Mouse (Mus musculus) CH12.LX (cell line): ENCODE results near the gene Th. TPM values are rescaled to one million over a fixed set of nuclear protein-coding genes. Genes with fewer than 3 reads are reported as not detected.

Source experiments
- DNase-seq: peaks from one replicate; pipeline ENCODE4 v3.0.0-alpha.2; 2013; ENCODE audit errors: extremely low read depth
- H3K27ac ChIP-seq: 2 replicates; pipeline ENCODE4 v1.5.1; 2012; ENCODE audit warnings: low read depth, mild to moderate bottlenecking, control low read depth, moderate library complexity; ENCODE audit not compliant: insufficient read depth
- H3K27me3 ChIP-seq: replicated peaks from 2 replicates; pipeline ENCODE3; 2012; ENCODE audit warnings: inconsistent platforms
- H3K36me3 ChIP-seq, 2 experiments: replicated peaks in 1 of 2; 2 replicates each; pipeline versions ENCODE3 to v1.6.1; 2012; ENCODE audit warnings: inconsistent platforms in 1 of 2, low read length in 1 of 2, mild to moderate bottlenecking in 1 of 2, mixed read lengths in 1 of 2, moderate library complexity in 1 of 2; ENCODE audit not compliant: control insufficient read depth in 1 of 2, insufficient read depth in 1 of 2
- H3K4me1 ChIP-seq, 2 experiments: 2 replicates each; pipeline ENCODE4 v1.6.1; 2012; ENCODE audit warnings: inconsistent platforms in 1 of 2, moderate library complexity in 1 of 2; ENCODE audit not compliant: insufficient read depth in 2 of 2, control insufficient read depth in 1 of 2
- H3K4me2 ChIP-seq: 2 replicates; pipeline ENCODE4 v1.6.1; 2012; ENCODE audit warnings: low read depth, mild to moderate bottlenecking, control low read depth; ENCODE audit not compliant: poor library complexity, insufficient read depth, severe bottlenecking
- H3K4me3 ChIP-seq, 3 experiments: fragments of 150-350 bp in 1 of 3; sonication (generic) in 1 of 3; replicated peaks in 1 of 3; 2 replicates each; pipeline versions ENCODE3 to v1.5.1; 2011 to 2012; ENCODE audit warnings: low read depth in 2 of 3, low read length in 2 of 3, mild to moderate bottlenecking in 2 of 3, moderate library complexity in 2 of 3, control low read depth in 1 of 3, improper control_type of control experiment in 1 of 3, inconsistent platforms in 1 of 3, mixed read lengths in 1 of 3; ENCODE audit not compliant: poor library complexity in 1 of 3
- H3K79me2 ChIP-seq: replicated peaks from 2 replicates; pipeline ENCODE4 v1.6.1; 2012; ENCODE audit warnings: mild to moderate bottlenecking, moderate library complexity; ENCODE audit not compliant: control insufficient read depth, poor library complexity, insufficient read depth, severe bottlenecking; ENCODE audit errors: extremely low read depth
- H3K9ac ChIP-seq: 2 replicates; pipeline ENCODE4 v1.6.1; 2012; ENCODE audit warnings: low read depth, mild to moderate bottlenecking, control low read depth, moderate library complexity; ENCODE audit not compliant: insufficient read depth
- H3K9me3 ChIP-seq: replicated peaks from 2 replicates; pipeline ENCODE3; 2012; ENCODE audit warnings: low read length, inconsistent platforms, mixed read lengths
- CTCF ChIP-seq, 2 experiments: IDR thresholded peaks in 1 of 2; conservative IDR thresholded peaks in 1 of 2; 2 replicates each; pipeline ENCODE4 v1.5.1; 2011 to 2012; ENCODE audit warnings: low read depth in 2 of 2, low read length in 2 of 2, improper control_type of control experiment in 1 of 2, inconsistent platforms in 1 of 2, mild to moderate bottlenecking in 1 of 2, moderate library complexity in 1 of 2
- E2F4 ChIP-seq: IDR thresholded peaks from 2 replicates; pipeline ENCODE4 v1.6.1; 2011; ENCODE audit warnings: low read depth, low read length, improper control_type of control experiment; ENCODE audit not compliant: insufficient replicate concordance
- ELF1 ChIP-seq: IDR thresholded peaks from 2 replicates; pipeline ENCODE4 v1.6.1; 2014; ENCODE audit warnings: low read depth, mild to moderate bottlenecking, inconsistent platforms, low read length, improper control_type of control experiment
- EP300 ChIP-seq: IDR thresholded peaks from 2 replicates; pipeline ENCODE4 v1.6.1; 2011; ENCODE audit warnings: low read length, improper control_type of control experiment
- ETS1 ChIP-seq: conservative IDR thresholded peaks from 2 replicates; pipeline ENCODE4 v1.6.1; 2012; ENCODE audit warnings: low read depth, mild to moderate bottlenecking, inconsistent platforms, low read length, improper control_type of control experiment, moderate library complexity
- GABPA ChIP-seq: IDR thresholded peaks from 2 replicates; pipeline ENCODE4 v1.6.1; 2012; ENCODE audit warnings: low read depth, low read length, improper control_type of control experiment, inconsistent platforms; ENCODE audit not compliant: insufficient replicate concordance
- HCFC1 ChIP-seq: IDR thresholded peaks from 2 replicates; pipeline ENCODE4 v1.6.1; 2012; ENCODE audit warnings: low read depth, mild to moderate bottlenecking, inconsistent platforms, low read length, improper control_type of control experiment
- IRF4 ChIP-seq: IDR thresholded peaks from 2 replicates; pipeline ENCODE4 v1.6.1; 2014; ENCODE audit warnings: low read depth, mild to moderate bottlenecking, inconsistent platforms, low read length, improper control_type of control experiment
- MAFK ChIP-seq: IDR thresholded peaks from 2 replicates; pipeline ENCODE4 v1.6.1; 2011; ENCODE audit warnings: low read length, improper control_type of control experiment; ENCODE audit not compliant: insufficient replicate concordance
- MAX ChIP-seq: IDR thresholded peaks from 2 replicates; pipeline ENCODE4 v1.6.1; 2011; ENCODE audit warnings: low read length, improper control_type of control experiment
- MYC ChIP-seq: IDR thresholded peaks from 2 replicates; pipeline ENCODE4 v1.6.1; 2011; ENCODE audit warnings: low read depth, mild to moderate bottlenecking, improper control_type of control experiment, low read length
- NELFE ChIP-seq: IDR thresholded peaks from 2 replicates; pipeline ENCODE4 v1.6.1; 2011; ENCODE audit warnings: low read depth, low read length, improper control_type of control experiment
- POLR2A ChIP-seq: IDR thresholded peaks from 2 replicates; pipeline ENCODE4 v1.6.1; 2011; ENCODE audit warnings: low read depth, mild to moderate bottlenecking, improper control_type of control experiment, low read length
- POLR2AphosphoS2 ChIP-seq: IDR thresholded peaks from 2 replicates; pipeline ENCODE4 v1.6.1; 2011; ENCODE audit warnings: low read depth, low read length, improper control_type of control experiment
- RAD21 ChIP-seq: IDR thresholded peaks from 2 replicates; pipeline ENCODE4 v1.6.1; 2011; ENCODE audit warnings: low read depth, mild to moderate bottlenecking, low read length, improper control_type of control experiment, moderate library complexity
- ZC3H11A ChIP-seq: IDR thresholded peaks from 2 replicates; pipeline ENCODE4 v1.6.1; 2012; ENCODE audit warnings: low read depth, mild to moderate bottlenecking, inconsistent platforms, low read length, improper control_type of control experiment
- ZKSCAN1 ChIP-seq: IDR thresholded peaks from 2 replicates; pipeline ENCODE4 v1.6.1; 2012; ENCODE audit warnings: low read depth, inconsistent platforms, low read length, improper control_type of control experiment, borderline replicate concordance
- dilution Hi-C: fragments of 300-500 bp; cut with MboI; formaldehyde crosslinking; loops from 2 replicates; pipeline ENCODE4 v1.14.3; 2020; ENCODE audit warnings: low sequenced_read_pairs; ENCODE audit not compliant: extremely low pct_unique_long_range_greater_than_20kb, extremely low pct_ligation_motif_present
- in situ Hi-C: fragments of 300-500 bp; cut with MboI; formaldehyde crosslinking; loops from 3 replicates; pipeline ENCODE4 v1.14.3; 2019; ENCODE audit warnings: low sequenced_read_pairs, low pct_ligation_motif_present, low pct_unique_long_range_greater_than_20kb, mixed read lengths
- polyA plus RNA-seq: library from polyadenylated mRNA; unstranded; fragments of >175 nt; gene quantifications from 2 replicates; pipeline ENCODE4 v1.2.1, GENCODE M21; 2012; ENCODE audit warnings: low read depth; ENCODE audit not compliant: insufficient read length
- total RNA-seq, 2 experiments: library from RNA; depleted of rRNA; stranded (reverse); fragments of 300-350 nt in 1 of 2; fragments of >200 nt in 1 of 2; gene quantifications; 2 replicates each; pipeline ENCODE4 v1.2.3; 2012 to 2014

Th gene
- total and polyA plus RNA-seq, 3 experiments, result not detected

DNA sequence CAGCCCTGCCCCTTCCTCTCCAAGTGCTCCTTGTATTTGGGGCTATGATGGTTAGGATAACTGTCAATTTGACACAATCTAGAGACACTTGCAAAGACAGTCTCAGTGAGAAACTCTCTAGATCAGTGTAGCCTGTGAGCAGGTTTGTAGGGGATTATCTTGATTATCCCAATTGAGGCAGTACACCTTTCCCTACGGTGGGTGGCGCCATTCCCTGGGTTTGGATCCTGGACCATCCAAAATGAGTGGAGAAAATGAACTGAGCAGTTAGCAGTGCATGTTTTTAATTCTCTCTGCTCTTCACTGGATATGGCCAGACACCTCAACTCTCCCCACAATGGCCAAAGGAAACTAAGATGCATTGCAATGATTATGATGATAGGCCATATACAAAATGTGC, 21.3 kb downstream of the Th start:
- H3K27ac ChIP-seq, result no peak overlapping the region
- no peak for DNase-seq
- H3K9me3 ChIP-seq, result no peaks in the 10 kb centered on the region
- H3K9ac ChIP-seq, result no peak overlapping the region
- H3K36me3 ChIP-seq, result no peaks in the 10 kb centered on the region
- peaks cover 89% of the 10 kb centered on the region for H3K27me3 ChIP-seq
- no peak overlapping the region for H3K4me2 ChIP-seq
- TF ChIP-seq MYC (no peak), GABPA (no peak), E2F4 (no peak), ZKSCAN1 (no peak), CTCF (conservative IDR thresholded peaks at IDR 0.05 in 1 of 2, IDR thresholded peaks at IDR 0.05 in 1 of 2; ENCODE audit: low read depth in 2 of 2, low read length in 2 of 2) (peak; percentile 15 to 44; a peak in 3 of 4 replicates), RAD21 (peak; percentile 12), POLR2AphosphoS2 (no peak)
- dilution Hi-C loops (no loop called here), in situ Hi-C loops (no loop called here)
- H3K79me2 ChIP-seq, result no peaks in the 10 kb centered on the region
- H3K4me1 ChIP-seq, result peaks cover 10 to 28% of the 10 kb centered on the region in 2 experiments
- no peak overlapping the region for H3K4me3 ChIP-seq

DNA sequence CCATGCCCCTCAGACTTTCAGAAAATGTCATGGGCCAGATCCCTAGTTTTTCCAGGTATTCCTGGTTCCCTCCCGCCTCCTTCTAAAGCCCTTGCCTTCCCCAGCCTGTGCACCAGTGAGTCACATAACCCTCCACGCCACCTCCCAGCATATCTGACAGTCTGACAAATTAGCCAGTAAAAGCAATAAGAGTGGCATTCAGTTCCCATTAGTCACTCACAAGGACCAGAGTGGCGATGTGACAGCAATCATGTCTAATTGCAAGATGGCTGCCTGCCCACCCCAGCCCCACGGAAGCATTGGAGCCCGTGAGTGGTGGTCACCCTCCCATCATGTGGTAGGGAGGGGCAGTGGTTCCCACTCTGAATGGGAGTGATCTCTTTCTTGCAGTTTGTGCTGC, 25.3 kb downstream of the Th start:
- Histone ChIP-seq H3K4me3 (no peak overlapping the region), H3K36me3 (no peaks in the 10 kb centered on the region), H3K9me3 (no peaks in the 10 kb centered on the region), H3K4me1 (peaks cover 10 to 25% of the 10 kb centered on the region in 2 experiments), H3K9ac (no peak overlapping the region), H3K79me2 (no peaks in the 10 kb centered on the region), H3K27me3 (peaks cover 90% of the 10 kb centered on the region), H3K27ac (no peak overlapping the region)
- dilution Hi-C loops, result no loop called here
- TF ChIP-seq RAD21 (no peak), MAX (no peak), POLR2A (no peak), EP300 (no peak)
- TF ChIP-seq, all 38 proteins: peak for 0
- in situ Hi-C loops, result no loop called here
- H3K4me2 ChIP-seq, result no peak overlapping the region
- no peak for DNase-seq

- Histone ChIP-seq H3K4me3 (no peak overlapping the region), H3K79me2 (no peaks in the 10 kb centered on the region), H3K36me3 (no peaks in the 10 kb centered on the region), H3K9ac (no peak overlapping the region), H3K27ac (no peak overlapping the region), H3K4me2 (no peak overlapping the region), H3K27me3 (peaks cover 93% of the 10 kb centered on the region), H3K4me1 (peaks cover 3 to 12% of the 10 kb centered on the region in 2 experiments), H3K9me3 (no peaks in the 10 kb centered on the region)
- in situ Hi-C loops (no loop called here), dilution Hi-C loops (no loop called here)
- TF ChIP-seq ETS1 (no peak), ELF1 (no peak), HCFC1 (no peak), IRF4 (no peak), NELFE (no peak), ZC3H11A (no peak), MAFK (no peak)
- DNase-seq, result no peak
Observed at GRCm38 (mm10) chr7:142904331-142904730, 26.6 kb downstream of the Th start.
